Mouse (Mus musculus): ENCODE results near the gene Cd300lf.

The Cd300lf gene

GRCm38 (mm10) chr11:115106638-115107037 lies 27.2 kb downstream of the Cd300lf start:
- no peak for DNase-seq (ENCODE audit: low spot score)

- no peak for DNase-seq (ENCODE audit: low spot score)
These were observed 28.8 kb downstream of the Cd300lf start for GRCm38 (mm10) chr11:115104769-115105563.

- no peak for DNase-seq (ENCODE audit: low spot score)
These were observed 30.1 kb downstream of the Cd300lf start for GRCm38 (mm10) chr11:115103470-115104413.

GRCm38 (mm10) chr11:115102116-115102515 lies 31.7 kb downstream of the Cd300lf start:
- DNase-seq (ENCODE audit: low spot score), result no peak

- no peak for DNase-seq (ENCODE audit: low spot score)
These were observed 32.2 kb downstream of the Cd300lf start for GRCm38 (mm10) chr11:115101615-115102051.

- DNase-seq (ENCODE audit: low spot score), result no peak
These were observed 33.1 kb downstream of the Cd300lf start for GRCm38 (mm10) chr11:115100741-115101140.

GRCm38 (mm10) chr11:115100032-115100621 lies 33.7 kb downstream of the Cd300lf start:
- no peak for DNase-seq (ENCODE audit: low spot score)

- DNase-seq (ENCODE audit: low spot score), result no peak
These were observed 34.5 kb downstream of the Cd300lf start for GRCm38 (mm10) chr11:115099241-115099840.

- no peak for DNase-seq (ENCODE audit: low spot score)
These were observed 35.4 kb downstream of the Cd300lf start for GRCm38 (mm10) chr11:115098203-115098932.

- no peak for DNase-seq (ENCODE audit: low spot score)
These were observed 41.7 kb downstream of the Cd300lf start for GRCm38 (mm10) chr11:115092140-115092539.

- no peak for DNase-seq (ENCODE audit: low spot score)
These were observed 42.4 kb downstream of the Cd300lf start, which contains the start of gene Rab37 for GRCm38 (mm10) chr11:115091362-115091901. Gene Rab37, plus strand, starts transcription at chr11:115091431.

GRCm38 (mm10) chr11:115089853-115090252 lies 43.9 kb downstream of the Cd300lf start:
- DNase-seq (ENCODE audit: low spot score), result peak; percentile 12

- DNase-seq (ENCODE audit: low spot score), result no peak
These were observed 47.6 kb downstream of the Cd300lf start for GRCm38 (mm10) chr11:115086213-115086612.

GRCm38 (mm10) chr11:115085064-115085463 lies 48.7 kb downstream of the Cd300lf start:
- DNase-seq (ENCODE audit: low spot score), result no peak

- DNase-seq (ENCODE audit: low spot score), result no peak
These were observed 49.2 kb downstream of the Cd300lf start for GRCm38 (mm10) chr11:115084595-115084994.

- DNase-seq (ENCODE audit: low spot score), result peak; percentile 56
These were observed 50.2 kb downstream of the Cd300lf start for GRCm38 (mm10) chr11:115083376-115084139.

GRCm38 (mm10) chr11:115082196-115082595 lies 51.6 kb downstream of the Cd300lf start:
- no peak for DNase-seq (ENCODE audit: low spot score)

GRCm38 (mm10) chr11:115081373-115081772 lies 52.4 kb downstream of the Cd300lf start:
- no peak for DNase-seq (ENCODE audit: low spot score)

- peak; percentile 26 for DNase-seq (ENCODE audit: low spot score)
These were observed 52.9 kb downstream of the Cd300lf start for GRCm38 (mm10) chr11:115080886-115081285.

GRCm38 (mm10) chr11:115078680-115079079 lies 55.1 kb downstream of the Cd300lf start:
- DNase-seq (ENCODE audit: low spot score), result no peak
